Mouse (Mus musculus): ENCODE measurements at regions not wholly inside any gene's neighbourhood (a gene's known extent, or its start where the extent isn't known, plus 50 kb on each side); places are given as distances from the start of the nearest gene placed in this dataset.
"Not testable (repeated sequence)": the region's sequence is repeated elsewhere in the genome, so short reads cannot be mapped to it uniquely, and the experiment has no call there.

DNA sequence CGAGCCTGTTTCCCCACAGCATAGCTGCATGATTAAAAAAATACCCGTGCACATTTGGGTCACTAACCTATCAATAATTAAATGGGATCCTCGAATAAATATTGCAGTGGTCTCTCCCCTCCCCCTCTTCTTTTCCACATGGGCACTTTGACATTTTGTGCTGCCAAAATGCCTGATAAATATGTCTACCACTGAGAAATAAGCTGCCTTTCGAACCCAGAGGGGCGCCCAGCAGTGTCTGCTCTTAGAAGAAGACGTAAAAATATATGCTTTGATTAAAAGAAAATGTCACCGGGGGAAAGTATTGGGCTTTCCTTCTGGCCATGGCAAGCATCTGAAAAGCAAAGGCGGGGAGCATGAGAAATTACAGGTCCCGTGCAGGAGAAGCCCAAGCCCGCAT lies 152.6 kb upstream of the Frmd4a start:
- DNase-seq (ENCODE audit: low spot score) = no peak

DNA sequence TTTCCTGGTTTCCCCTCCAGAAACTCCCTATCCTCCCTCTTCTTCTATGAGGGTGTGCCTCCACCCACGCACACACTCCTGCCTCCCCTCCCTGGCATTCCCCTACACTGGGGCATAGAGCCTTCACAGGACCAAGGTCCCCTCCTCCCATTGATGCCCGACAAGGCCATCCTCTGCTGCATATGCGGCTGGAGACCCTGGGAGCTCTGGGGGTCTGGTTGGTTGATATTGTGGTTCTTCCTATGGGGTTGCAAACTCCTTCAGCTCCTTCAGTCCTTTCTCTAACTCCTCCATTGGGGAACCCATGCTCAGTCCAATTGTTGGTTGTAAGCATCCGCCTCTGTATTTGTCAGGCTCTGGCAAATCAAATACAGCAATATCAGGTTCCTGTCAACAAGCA lies 150.8 kb upstream of the Frmd4a start:
- DNase-seq (ENCODE audit: low spot score) = not testable (repeated sequence)

DNA sequence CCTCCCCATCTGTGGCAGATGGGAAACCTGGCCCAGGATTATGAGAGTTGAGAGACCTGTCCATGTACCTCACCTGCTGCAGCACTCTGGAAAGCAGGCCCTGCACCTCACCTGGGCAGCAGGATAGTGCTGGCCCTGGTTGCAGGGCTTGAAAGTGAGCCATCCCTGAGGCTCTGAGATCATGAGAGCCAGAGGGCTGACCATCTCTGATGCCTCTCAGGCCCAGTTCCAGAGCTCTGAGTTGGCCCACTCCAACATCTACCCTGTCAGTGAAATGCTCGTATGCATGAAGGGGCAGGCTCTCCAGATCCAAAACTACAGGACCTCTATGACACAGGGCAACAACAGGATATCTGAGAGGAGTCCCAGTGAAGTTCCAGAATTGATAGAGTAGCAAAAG lies 147.8 kb upstream of the Frmd4a start:
- no peak for DNase-seq (ENCODE audit: low spot score)

DNA sequence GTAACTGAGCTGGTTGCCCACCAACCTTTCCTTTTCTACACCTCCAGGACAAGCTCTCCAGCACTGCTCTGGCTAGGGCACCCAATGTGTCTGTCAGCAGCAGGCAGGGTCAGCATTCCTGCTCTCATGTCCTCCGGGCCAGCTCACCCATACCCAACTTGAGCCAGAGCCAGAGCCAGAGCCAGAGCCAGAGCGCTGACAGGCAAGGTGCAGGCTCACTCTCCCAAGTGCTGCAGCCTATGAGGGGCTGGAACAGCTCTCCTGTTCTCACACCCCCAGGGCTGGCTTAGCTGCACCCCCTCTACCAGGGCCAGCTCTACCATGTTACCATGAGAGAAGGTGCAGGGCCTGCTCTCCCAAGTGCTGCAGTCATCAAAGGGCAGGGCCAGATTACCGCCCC lies 145.8 kb upstream of the Frmd4a start:
- no peak for DNase-seq (ENCODE audit: low spot score)

DNA sequence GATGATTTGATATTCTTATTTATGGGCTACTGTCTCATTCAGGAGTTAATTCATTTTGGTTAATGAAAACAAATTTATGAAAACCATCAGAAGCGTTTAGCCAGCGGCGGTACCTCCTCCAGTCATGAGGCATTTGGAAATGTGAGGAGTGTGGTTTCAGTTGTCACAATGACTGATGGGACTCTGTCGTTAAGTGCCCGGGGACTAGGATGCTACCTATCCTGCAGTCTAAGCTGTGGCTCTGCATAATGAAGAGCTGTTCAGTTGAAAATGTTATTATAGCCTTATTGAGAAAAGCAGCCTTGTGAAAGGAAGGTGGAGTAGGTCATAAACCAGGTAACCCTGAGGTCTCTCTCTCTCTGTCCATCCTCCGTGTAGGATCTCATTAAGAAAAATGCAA lies 130.5 kb upstream of the Frmd4a start:
- no peak for DNase-seq (ENCODE audit: low spot score)

DNA sequence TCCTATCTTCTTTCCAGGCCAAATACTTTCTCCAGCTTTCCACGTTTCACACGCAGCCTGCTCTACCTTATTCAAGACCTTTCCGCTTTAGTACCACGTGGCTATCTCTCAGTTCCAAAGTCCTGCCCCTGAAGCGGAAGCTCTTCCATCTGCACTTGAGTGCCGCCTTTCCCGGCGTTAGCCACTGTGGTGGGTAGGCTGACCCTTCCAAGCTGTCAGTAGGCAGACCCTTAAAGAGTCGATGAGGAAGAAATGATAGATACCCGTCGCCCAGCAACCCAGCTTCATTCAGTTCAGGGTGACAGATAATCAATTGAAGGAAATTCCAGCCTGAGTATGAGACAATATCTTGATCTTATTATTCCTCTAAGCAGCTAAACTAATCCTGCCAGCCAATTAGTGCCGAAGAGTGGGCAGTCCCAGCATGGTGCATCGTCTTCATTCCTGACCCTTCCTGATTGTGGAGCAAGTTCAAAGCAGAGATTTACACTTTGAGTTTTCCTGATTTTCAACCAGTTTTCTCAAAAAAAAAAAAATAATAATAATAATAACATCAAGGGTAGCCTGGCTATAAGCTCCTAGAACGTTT lies 129.6 kb upstream of the Frmd4a start:
- no peak for DNase-seq (ENCODE audit: low spot score)

DNA sequence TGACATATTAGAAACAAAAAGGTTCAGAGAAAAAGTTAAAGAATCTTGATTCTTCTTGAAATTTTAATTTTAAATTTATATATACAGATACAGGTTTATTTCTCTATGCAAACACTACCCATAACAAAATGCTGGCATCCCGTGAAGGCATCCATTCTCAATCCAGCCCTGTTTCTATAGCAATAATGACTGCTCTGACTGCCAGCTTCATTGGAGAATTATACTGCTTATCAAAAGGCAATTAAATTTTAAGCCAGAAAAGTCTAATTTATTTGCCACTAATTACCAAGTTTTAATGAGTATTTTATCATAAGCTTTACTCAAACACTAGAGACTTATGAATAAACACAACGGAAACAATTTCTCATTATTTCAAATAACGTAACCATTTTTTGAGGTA lies 128.1 kb upstream of the Frmd4a start:
- no peak for DNase-seq (ENCODE audit: low spot score)

DNA sequence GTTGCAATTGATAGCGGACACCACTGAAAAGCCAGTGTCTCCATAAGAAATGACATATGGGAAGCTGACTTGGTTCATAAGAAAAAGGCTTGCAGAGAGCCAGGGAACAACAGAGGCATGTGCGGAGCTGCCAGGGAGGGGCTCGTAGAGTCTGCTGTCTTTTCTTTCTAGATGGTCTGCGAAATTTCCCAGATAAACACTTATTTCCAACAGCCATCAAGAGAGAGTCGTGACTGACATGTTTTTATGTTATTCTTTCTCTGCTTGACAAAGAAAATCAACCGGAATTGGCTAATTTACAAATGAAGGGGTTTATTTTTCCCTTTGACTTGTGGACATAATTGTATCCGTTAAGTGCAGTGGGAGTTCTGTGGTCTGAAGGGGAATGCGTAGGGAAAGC lies 127.1 kb upstream of the Frmd4a start:
- no peak for DNase-seq (ENCODE audit: low spot score)

DNA sequence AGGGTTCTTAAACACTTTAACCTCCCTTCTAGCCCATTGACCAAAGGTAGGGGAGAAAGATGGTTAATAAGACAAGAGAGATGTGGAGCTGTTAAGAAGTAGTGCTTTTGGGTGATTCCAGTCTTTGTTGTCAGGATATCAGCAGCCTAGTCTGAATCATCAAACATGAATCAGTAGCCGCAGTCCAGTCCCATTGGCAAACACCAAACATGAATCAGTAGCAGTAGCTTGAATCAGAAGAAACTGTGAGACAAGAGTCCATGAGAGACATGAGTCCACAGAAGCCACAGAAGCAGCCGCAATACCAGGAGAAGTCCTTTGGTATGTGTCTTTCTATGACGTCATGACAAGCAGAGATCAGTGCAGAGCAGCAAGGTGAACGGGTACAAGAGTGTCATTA lies 110.5 kb upstream of the Frmd4a start:
- no peak for DNase-seq (ENCODE audit: low spot score)

DNA sequence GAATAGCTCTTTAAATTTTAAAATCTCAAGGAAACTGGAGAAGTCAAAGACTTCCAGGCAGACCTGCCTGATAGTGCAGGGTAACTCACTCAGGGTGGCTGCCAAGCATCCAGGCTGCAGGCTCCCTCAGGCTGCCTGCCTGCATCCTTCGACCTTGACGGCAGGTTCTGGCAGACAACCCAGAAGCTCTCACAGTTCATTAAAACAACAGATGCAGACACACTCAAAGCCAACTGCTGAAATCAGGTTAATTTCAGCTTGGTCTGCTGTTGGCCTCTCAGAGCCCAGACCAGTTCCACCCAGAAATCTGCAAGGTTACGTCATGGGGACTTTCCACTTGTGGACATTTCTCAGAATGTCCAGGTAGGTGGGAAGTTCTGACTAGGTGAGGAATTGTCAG lies 109.3 kb upstream of the Frmd4a start:
- DNase-seq (ENCODE audit: low spot score) = no peak

DNA sequence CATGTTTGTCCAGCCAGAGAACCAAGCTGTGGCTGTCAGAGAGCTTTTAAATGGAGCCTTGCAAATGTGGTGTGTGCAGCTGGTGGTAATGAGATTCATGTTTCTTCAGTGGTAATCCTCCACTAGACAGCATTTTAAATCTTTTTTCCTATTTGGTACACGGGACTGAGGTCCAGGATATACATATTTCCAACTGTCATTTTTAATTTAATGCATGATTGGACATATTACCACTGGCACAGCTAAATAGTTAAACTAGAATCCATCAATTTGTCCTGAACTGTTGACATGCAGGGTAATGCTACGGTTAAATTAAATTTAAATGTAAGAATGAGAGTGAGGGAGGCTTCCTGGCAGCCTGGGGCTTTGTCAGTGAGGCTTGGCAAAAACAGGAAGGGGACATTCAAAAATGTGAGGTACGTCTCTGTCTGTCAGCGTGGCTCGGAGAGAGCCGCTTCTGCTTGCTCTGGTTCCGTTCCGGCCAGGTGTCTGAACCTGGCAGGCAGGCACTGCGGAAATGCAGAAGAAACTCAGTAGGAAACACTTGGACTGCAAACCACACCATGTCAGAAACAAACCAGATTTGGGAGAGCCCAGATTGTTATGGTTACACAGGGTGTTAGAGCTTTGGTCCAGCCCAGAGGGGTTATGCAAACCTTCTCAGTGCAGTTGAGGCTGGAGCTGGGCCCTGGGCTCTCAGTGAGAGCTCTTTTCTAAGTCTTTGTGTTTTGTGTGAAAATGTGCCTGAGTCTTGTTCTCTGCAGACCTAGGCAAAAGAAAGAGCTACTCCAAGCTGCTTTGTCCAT lies 107.2 kb upstream of the Frmd4a start:
- no peak for DNase-seq (ENCODE audit: low spot score)

DNA sequence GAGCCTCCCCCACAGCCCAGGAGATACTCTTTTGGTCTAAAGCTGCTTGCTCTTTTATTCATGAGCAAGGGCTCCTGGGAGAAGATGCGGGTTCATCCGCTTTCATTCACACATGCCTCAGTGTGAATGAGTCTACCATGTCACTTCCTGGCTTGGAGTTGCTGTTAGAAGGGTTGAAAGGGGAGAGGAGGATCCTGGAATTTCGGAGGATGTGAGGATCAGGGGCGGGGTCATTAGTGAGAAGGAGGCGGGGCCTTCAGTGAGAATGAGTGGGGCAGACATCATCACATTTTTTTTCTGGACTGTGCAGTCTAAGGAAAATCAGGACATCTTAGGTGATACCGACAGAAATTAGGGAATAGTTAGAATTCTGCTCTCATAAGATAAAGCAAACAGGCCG lies 102.4 kb upstream of the Frmd4a start:
- DNase-seq (ENCODE audit: low spot score) = no peak

DNA sequence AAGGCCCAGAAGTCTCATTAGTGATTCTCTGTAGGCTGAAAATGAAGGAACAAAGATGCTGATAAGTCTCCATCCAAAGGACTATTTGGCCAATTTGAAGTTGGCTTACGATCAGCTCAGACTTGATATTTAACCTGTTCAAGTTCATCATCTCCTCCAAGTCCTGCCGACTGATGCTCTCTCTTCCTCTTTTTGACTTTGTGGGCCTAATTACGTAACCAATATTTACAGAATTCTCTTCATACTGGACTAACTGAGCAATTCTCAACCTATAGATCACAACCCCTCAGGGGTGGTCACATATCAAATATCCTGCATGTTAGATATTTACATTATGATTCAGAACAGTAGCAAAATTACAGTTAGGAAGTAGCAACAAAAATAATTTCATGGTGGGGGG lies 101.2 kb upstream of the Frmd4a start:
- DNase-seq (ENCODE audit: low spot score) = no peak

DNA sequence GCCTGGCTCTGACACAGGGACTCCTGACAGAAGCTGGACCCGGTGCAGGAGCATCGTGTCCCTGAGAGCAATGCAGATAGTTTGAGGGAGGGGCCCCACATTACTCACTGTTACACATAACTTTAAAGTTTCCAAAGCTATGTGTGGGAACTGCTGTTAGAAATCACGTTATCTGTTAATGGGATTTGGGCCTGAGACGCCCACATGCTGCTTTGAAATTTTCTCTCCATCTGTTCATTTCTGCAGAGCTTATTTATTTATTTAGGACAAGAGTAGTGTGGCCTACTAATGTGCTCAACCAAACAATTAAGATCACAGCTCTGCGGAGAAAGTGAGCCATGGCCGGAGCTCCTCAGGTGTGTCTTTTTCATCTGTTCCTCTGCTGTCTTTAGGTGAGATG lies 99.4 kb upstream of the Frmd4a start:
- no peak for DNase-seq (ENCODE audit: low spot score)

DNA sequence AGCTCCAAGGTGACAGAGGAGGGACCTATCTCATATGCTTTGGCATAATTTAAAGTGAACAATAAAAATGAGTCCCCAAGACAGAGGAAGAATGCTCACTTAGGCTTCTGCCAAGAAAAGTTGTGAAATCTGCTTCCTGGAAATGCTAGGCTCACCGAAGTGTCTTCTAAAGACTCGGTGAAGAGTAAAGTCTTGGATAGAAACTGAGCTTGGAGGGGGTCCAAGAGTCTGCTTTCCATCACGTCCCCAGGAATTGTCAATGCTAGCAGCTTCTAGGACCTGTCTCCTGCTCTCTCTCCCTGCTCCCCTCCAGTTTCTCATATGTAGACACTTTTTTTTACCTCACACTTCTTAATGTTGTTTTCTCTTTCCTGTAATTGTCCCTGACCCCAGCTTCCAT lies 97.6 kb upstream of the Frmd4a start:
- peak; percentile 7 for DNase-seq (ENCODE audit: low spot score)

DNA sequence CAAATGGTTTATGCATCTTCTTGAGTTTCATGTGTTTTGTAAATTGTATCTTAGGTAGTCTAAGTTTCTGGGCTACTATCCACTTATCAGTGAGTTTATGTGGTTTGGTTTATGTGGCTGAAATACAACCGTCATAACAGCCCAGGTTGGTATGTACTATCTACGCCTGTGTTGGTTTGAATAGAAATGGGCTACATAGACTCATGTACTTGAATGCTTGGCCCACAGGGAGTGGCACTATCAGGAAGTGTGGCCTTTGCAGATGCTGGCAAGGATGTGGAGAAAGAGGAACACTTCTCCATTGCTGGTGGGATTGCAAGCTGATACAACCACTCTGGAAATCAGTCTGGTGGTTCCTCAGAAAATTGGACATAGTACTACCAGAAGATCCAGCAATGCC lies 96.4 kb upstream of the Frmd4a start:
- not testable (repeated sequence) for DNase-seq (ENCODE audit: low spot score)

DNA sequence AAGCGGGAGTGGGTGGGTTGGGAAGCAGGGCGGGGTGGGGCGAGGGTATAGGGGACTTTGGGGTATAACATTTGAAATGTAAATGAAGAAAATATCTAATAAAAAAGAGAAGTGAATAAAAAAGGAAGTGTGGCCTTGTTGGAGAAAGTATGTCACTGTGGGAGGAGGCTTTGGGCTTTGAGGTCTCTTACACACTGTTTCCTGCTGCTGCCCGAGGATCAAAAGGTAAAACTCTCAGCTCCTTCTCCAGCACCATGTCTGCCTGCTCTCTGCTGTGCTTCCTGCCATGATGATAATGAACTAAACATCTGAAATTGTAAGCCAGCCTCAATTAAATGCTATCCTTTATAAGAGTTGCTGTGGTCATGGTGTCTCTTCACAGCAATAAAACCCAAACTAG lies 94.8 kb upstream of the Frmd4a start:
- DNase-seq (ENCODE audit: low spot score) = no peak

DNA sequence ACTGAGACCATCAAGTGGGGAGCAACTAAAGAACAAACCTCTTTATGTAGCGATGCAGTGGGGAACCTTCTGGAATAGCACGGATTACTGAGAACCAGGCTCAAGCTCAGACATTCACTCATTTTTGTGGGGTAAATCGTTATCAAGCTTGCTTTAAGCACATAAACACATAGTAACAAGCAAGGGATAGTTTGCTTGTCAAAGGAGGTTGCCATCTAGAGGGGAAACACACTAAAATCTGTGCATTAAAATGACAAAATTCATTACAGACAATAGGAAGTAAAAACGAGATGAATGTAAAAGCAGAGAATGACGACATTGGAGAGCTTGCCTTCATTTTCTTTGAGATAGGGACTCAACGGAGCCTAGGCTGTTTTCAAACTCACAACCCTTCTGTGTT lies 92.8 kb upstream of the Frmd4a start:
- DNase-seq (ENCODE audit: low spot score) = no peak

DNA sequence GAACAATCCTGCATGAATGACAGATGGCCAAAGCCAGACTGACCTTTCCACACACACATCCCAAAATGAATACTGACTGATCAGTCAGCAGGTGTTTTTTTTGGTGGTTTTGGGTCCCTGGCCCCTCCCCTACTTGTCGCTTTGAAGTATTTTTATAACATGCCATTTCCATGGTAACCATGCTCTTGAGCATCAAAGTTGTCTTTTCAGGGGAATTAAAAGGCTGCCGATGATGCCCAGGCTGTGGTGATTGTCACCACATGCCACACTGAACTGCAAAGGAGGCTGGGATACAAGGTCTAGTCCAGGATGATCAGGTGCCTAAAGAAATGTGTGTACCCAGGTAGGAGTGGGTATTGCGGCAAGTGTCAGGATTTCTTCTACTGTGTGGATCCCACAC lies 92.3 kb upstream of the Frmd4a start:
- no peak for DNase-seq (ENCODE audit: low spot score)

DNA sequence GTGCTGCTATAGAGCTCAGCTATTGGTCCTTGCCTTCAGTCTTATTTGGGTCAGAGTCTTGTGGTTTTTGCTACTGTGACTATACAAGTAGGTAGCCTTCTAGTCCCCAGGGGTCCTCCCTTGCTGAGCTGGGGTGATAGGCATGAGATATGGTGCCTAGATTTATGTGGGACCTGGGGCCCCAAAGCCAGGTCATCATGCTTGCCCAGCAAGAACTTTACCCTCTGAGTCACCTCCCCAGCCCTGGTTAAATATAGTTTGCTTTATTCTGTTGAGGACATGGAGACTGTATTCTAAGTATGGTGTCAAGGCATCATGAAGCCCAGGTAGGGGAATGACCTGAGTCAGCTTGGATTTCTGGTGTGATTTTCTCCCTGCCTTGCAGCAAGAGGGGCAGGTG lies 91.4 kb upstream of the Frmd4a start:
- DNase-seq (ENCODE audit: low spot score) = no peak

DNA sequence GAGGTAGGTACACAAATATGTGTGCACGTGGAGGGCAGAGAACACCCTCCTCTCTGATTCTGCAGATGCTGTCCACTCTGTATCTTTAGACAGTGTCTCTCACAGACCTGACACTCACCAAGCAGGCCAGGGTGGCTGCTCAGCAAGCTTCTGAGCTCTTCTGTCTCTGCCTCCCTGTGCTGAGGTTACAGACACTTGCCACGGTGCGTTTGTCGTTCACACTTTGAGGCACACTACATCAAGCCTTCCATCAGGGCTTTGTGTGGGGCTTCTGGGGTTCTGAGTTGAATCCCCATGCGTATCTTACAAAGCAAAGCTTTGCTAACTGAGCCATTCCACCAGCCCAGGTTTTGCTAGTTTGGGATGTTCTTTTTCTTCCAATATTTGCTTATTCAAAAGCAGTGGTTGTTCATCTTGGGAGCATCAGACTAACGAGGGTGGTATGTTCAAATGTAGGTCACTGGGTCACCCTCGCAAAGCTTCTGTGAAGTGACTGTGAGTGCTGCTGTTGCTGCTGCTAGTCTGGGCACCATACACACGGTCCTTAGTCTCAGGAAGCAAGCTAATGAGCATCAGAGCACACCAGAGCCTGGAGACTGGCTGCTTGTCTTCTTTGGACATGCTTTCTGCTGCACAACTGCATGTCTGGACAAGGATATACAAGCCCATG lies 90.2 kb upstream of the Frmd4a start:
- DNase-seq (ENCODE audit: low spot score) = no peak

DNA sequence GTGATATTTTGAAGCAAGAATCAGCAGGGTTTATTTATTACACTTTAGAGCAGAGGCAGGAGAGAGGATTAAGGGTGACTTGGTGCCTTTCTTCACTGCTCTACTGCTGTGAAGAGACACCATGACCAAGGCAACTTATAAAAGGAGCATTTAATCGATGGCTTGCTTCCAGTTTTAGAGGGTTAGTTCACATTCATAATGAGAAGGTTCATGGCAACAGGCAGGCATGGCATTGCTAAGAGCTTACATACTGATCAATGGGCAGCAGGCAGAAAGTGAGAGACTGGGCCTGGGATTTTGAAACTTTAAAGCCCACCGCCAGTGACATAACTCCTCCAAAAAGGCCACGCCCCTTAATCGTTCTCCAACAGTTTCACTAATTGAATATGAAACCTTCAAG lies 89.7 kb upstream of the Frmd4a start:
- DNase-seq (ENCODE audit: low spot score) = no peak

DNA sequence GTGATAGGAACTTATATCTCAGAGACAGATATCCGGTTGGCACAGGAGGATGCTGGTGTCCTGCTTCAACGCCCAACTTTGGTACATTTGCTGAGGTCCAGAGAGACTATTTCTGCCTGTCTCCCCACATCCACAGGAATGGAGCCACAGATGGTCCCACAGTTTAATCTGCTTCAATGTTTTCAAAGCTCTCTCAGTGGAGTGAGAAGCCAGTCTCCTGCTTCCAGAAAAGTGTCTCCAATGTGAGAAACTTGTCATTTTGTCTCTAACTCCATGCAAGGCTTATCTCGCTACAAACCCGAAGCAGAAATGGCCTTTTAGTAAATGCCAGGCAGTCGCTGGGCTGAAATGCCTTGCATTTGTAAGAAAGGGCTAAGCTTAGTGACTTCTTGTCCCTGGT lies 86.9 kb upstream of the Frmd4a start:
- DNase-seq (ENCODE audit: low spot score) = no peak

DNA sequence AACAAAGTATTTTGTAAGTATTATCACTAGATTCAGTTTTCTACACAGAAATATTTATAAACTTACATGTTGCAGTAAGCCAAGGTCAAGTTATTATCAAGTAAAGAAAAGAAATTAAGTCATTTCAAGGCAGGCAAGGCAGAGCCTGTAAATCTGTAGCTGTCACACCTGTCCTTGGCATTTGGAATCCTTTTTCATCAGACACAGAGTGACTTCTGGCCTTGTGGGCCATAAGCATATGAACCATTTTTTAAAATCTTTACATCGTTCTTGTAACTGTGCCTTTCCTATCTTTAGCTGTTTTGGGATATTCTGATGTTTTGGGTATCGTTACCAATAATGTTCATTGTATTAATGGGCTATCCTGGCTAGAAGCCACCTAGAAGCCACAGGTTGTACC lies 76.7 kb upstream of the Frmd4a start:
- no peak for DNase-seq (ENCODE audit: low spot score)

Data from urinary bladder, postnatal 14 days (tissue).